Mouse (Mus musculus): ENCODE measurements around the gene Ypel2.

Gene Ypel2

GRCm38 (mm10) chr11:86961510-86962303 lies 31.8 kb downstream of the Ypel2 start:
- 64% methylated on average over 11 of the region's 11 CpGs for WGBS

DNA sequence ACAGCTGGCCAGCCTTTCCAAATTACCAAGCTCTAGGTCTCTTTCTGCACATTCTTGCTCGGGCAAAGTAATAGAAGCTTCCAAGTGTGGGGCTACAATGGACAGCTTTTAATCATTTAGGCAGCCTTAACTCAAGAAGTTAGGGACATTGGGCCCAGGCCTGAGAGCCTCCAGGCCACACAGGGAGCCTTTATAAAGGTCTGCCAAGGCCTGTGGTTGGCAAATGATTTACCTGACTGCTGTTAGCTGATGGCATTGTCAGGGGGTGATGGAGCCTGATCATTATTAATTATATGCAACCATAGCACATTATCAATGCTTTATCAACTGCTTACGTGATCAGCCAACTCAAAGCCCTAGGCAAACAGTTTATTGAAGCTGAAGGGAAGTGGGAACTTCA lies 33.2 kb downstream of the Ypel2 start:
- 73% methylated on average over 2 of the region's 2 CpGs for WGBS

GRCm38 (mm10) chr11:86958721-86959675 lies 34.5 kb downstream of the Ypel2 start:
- WGBS = 53% methylated on average over 12 of the region's 12 CpGs

DNA sequence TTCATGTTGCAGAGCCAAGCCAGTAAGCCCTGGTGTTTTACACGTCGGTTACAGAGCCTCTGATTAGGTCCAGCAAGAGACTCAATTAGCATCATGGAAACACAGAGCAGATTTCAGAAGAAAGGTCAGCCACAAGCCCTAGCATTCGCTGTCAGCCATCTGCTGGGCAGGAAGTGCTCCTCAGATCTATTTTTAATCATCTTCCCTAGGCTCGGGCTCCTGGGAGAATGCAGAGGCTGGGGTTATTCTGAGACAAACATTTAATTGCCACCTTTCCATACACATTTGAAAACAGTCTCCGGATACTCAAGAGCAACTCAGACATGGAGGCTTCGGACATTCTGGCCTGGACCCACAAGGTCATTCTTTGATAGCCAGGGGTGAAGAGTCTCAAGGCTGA lies 35.3 kb downstream of the Ypel2 start:
- 28% methylated on average over 6 of the region's 6 CpGs for WGBS

DNA sequence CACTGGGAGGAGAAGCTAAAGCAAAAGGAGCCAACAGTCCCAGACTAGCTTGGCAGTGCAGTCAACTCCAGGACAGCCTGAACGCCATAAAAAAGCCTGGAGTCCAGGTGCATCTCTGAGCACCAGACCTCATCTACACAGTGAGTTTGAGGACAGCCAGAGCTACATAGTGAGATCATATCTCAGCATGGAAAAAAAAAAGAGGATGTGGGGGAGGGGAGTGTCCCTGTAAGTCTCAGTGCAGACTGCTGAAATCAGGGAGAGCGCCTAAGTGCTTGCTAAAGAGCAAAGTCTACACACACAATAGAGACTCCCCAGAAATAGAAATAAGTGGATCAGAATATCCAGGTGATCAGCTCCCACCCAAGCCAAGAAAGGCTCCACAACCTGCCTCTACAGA lies 37.1 kb downstream of the Ypel2 start:
- 67% methylated on average over 2 of the region's 2 CpGs for WGBS

DNA sequence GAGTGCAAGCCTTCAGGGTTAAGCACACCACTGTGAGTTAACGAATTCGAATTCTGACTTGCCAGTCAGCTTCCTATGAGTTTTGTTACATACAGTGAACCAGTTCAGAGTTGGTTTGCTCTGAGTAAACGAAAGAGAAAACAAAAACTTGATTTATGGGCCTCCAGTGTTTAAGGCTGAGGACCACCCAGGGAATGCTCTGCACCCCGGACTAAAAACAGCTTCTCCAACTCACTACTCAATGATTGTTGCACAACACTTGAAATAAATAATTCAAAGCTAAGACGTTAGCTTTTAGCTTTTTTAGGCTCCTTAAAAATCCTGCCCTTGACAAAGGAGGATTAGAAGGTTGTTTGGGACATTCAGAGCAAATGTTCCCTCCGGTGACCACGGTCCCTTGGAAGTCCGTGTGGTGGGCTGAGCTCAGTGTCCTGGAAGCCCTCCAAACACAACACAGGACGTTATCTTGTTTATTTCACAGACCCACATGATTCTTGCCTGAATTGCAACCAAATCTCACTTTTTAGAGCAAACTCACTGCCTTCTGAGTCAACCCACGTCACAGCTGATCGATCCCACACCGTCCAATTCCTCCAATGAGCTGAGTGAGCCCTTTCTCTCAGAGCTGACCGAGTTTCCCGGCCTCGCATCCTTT lies 38.8 kb downstream of the Ypel2 start:
- WGBS = 60% methylated on average over 15 of the region's 15 CpGs

DNA sequence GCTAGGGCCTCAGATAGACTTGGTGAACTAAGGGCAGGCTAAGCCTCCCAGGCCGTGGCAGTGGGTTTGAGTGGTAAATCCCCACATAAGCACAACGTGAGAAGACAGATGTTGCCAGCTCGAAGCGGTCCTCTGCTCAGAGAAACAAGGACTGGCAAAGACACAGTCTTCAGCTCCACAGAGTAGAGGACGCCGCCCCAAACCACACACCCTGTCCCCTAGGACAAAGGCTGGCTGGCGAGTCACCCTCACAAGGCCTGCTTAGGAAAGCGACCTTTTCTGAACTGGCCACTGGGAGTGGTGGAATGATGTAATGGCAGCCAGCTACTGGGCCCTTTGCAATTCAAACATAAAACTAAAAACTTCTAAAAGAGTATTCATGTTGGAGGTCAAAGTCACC lies 40.4 kb downstream of the Ypel2 start:
- 68% methylated on average over 8 of the region's 8 CpGs for WGBS

DNA sequence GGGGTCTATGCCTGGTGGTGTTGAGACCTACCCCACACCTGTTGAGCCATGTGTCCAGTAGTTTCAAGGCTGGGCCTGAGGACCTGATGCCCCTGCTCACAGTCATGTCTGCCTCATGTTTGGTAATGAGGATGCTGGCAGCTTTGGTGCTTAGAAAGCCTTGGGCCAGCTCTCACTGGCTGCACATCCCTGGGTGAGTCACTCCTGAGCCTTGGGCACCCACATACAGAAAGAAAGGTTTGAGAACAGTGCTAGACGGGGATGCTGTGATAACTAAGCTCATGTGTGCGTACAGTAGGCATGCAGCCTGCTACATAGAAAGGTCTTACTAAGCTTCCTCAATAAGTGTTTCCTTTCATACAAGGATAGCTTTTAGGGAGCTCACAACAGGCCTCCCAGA lies 40.8 kb downstream of the Ypel2 start:
- WGBS = 57% methylated on average over 2 of the region's 2 CpGs

- WGBS = 75% methylated on average over 8 of the region's 8 CpGs
These were observed 41.8 kb downstream of the Ypel2 start for GRCm38 (mm10) chr11:86951672-86952071.

- 31% methylated on average over 3 of the region's 3 CpGs for WGBS
These were observed 43.0 kb downstream of the Ypel2 start for GRCm38 (mm10) chr11:86950491-86950890.

DNA sequence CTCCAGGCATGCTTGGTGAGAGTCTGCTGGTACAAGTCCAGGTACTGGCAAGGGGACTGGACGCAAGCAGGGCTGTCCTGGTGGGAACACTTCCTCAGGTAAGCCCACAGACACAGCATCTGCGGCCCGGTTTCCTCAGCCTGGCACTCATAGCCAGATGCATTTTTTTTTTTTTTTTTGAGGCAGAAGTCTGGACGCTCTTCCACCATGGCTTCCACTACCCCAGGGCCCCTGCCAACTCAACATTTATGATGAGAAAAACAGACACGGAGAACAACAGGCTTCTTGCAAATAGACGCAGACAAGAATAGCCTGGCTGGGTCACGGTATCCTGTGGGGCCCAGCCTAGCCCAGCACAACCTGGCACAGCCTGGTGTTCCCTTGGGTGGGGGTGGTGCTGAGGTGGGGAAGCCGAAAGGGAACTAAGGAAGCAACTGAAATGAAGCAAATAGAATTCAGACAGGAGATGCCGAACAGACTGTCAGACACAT lies 43.5 kb downstream of the Ypel2 start:
- WGBS = 24% methylated on average over 9 of the region's 9 CpGs

DNA sequence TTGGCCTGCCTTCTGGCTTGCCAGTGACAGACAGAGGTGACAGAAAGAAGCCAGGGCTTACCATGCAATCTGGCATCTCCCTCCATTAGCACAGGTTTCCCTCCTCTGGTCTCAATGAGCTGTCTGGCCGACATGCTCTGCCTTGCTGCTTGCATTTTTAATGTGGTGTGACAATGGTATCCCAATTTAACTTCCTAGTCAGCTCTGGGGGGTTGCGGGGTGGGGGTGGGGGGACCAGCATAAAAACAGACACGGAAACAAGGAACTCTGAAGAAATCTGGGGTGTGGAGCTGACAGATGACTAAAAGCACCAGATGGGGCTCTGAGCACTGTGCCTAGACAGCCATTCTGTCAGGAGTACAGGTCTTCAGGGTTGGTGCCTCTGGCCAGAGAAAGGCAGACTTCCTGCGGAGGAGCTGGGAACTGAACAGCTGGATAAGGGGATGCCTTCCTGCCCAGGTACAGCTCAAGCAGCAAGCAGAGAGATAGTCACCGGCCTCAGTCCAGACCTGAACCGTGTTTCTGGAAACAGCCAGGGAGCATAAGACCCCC lies 46.8 kb downstream of the Ypel2 start:
- 33% methylated on average over 6 of the region's 6 CpGs for WGBS

- 72% methylated on average over 6 of the region's 6 CpGs for WGBS
These were observed 47.6 kb downstream of the Ypel2 start for GRCm38 (mm10) chr11:86945933-86946332.

DNA sequence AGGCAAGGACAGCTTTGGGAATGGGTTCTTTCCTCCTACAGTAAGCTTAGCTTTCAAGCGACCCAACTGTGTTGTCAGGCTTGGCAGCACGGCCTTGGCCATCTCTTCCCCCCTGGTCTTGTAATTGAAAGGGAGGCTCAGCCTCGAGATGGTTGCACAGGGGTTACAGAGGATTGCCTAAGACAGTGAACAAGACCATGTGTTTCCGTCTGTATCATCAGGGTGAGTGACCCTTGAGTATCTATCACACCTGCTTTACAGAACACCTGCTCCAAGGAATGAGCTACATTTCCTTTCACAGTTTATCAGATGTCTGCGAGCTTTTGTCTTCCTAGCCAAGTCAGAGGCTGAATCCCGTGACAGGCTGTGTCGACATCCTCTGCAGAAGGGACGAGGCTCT lies 48.4 kb downstream of the Ypel2 start:
- WGBS = 40% methylated on average over 8 of the region's 8 CpGs

DNA sequence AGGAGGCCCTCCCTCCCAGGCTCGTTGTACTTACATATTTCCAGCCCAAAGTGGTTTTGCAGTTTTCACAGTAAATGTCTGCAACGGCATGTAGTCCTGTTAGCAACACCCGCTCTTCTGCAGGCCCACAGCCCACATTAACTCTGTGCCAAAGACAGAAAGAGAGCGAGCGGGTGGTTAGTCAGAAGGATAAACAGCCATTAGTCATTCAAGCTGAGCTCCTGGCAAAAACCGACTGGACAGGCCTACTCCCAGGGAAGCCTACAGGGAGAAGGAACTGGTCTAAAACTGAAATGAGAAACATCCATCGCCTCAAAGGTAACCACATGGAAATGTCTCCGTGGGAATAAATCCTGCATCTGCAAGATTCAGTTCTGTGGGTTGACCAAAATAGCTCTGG lies 49.0 kb downstream of the Ypel2 start:
- whole genome bisulfite sequencing = 31% methylated on average over 8 of the region's 8 CpGs

GRCm38 (mm10) chr11:86941904-86942303 lies 51.6 kb downstream of the Ypel2 start:
- 75% methylated on average over 8 of the region's 8 CpGs for WGBS

DNA sequence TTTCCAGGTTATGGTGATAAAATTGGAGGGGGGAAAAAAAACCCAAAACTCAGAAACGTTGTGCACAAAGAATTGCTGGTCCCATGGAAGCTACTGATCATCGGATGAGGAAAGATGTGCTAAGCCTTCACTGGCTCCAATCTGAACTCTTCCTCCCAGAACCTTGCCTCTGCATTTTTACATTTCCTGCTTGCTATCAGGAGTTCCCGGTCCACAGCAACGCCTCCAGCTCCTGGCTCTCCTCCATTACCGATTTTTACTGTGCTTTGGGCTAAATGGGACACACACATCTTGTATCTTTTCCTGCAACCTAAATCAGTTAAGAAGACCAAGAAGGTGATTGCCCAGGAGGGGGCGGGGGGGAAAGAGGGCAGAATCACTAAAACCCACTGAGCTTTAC lies 54.0 kb downstream of the Ypel2 start:
- WGBS = 59% methylated on average over 6 of the region's 6 CpGs

- WGBS = 79% methylated on average over 3 of the region's 3 CpGs
These were observed 55.0 kb downstream of the Ypel2 start for GRCm38 (mm10) chr11:86938551-86938950.

DNA sequence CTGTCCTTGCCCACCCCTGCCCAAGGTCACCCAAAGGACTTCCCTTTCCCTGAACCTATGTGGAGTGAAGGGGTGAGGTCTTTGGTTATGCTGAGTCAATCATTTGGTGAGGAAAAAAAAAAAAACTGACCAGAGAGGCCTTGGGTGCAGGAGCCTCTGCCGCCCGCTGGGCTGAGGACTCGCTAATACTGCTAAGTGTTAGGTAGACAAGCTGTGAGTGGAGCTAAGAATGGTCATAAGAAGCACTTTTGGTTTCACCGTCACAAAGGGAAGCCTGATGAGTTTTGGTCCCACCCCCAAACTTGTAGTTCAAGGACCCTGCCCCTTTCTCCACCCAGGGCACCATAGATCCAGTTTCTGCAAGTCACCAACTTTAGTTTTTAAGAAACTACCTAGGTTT lies 55.4 kb downstream of the Ypel2 start:
- WGBS = 96% methylated on average over 4 of the region's 4 CpGs

DNA sequence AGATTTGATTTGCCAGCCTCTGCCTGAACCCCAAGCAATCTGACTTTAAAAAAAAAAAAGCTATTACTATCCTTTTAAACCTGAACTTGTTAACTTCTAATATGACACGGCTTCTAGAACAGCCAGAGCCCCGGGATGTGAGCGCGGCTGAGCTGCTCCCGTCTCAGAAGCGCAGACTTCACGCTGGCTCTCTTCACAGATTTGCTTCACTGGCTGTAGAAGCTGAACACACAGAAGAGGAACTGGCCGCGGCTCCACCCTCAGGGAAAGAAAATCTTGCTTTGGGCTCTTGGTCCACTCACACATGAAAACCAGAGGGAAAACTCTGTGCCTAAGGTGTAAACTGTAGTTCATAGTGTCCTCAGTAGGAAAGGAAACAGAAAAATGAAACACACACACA lies 56.6 kb downstream of the Ypel2 start:
- 56% methylated on average over 9 of the region's 9 CpGs for WGBS

DNA sequence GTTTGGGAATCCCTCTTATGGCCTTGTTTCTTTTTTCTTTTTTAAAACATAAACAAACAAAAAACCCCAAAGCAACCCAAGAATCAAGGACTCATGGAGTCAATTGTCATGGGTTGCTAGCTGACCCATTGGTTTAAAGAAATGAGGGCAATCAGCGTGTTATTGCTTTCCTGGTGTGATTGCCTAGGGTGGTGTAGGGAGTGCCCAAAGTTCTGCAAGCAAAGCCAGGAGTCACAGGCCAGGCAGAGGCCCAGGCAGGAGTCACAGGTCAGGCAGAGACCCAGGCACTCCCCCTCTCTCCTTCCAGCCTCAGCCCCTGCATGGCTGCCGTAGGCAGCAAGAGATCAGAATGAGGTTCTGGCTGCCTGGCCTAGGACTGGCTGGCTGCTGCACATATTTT lies 58.6 kb downstream of the Ypel2 start:
- WGBS = 87% methylated on average over 2 of the region's 2 CpGs

DNA sequence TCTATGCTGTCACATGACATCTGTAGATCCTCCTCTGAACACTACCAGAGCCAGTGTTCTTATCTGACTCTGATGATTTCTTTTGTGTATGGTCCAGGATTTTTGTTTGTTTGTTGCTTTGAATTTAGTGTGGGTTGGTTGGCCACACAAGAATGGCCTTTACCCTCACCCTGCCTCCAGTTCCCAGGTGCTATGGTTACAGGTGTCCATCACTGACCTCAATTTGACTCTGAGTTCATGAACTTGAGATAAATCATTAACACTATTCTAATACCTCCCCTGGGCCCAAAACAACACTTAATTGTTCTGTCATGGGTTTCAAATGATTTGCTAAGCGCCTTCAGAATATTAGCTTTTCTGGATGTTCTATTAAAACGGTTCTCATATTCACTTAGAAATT lies 61.3 kb downstream of the Ypel2 start:
- 89% methylated on average over 2 of the region's 2 CpGs for WGBS

Measured in cerebral cortex, adult 2 months (tissue).